Mouse (Mus musculus) brain, embryonic 14.5 days (tissue): ENCODE measurements around the gene Efna4. TPM values are rescaled to one million over a fixed set of nuclear protein-coding genes. Genes with fewer than 3 reads are reported as not detected.
A peak's percentile ranks its signal among the peaks of the same experiment; 100 is the strongest.

ENCODE experiments used
- DNase-seq: peaks from one replicate; pipeline ENCODE4 v3.0.0-alpha.2; 2011; ENCODE audit warnings: low read depth
- CTCF ChIP-seq: fragments of 200-500 bp; IDR thresholded peaks from 2 replicates; pipeline ENCODE4 v1.5.1; 2012; ENCODE audit warnings: inconsistent platforms, mild to moderate bottlenecking, moderate library complexity, borderline replicate concordance; ENCODE audit not compliant: insufficient read depth, insufficient read length; ENCODE audit errors: extremely low read depth
- POLR2A ChIP-seq: fragments of 200-500 bp; IDR thresholded peaks from 2 replicates; pipeline ENCODE4 v1.6.1; 2012; ENCODE audit warnings: mild to moderate bottlenecking, inconsistent platforms, borderline replicate concordance; ENCODE audit not compliant: poor library complexity, insufficient read depth, insufficient read length, severe bottlenecking; ENCODE audit errors: extremely low read depth
- polyA plus RNA-seq: library from polyadenylated mRNA; depleted of rRNA; stranded (reverse); fragments of >200 nt; gene quantifications from 2 replicates; pipeline ENCODE4 v1.2.3, GENCODE M21; 2012

Gene Efna4
- polyA plus RNA-seq, 1 experiment: 12.6 TPM

GRCm38 (mm10) chr3:89328623-89329022, 9.2 kb downstream of the Efna4 start:
- DNase-seq: peak; percentile 49
- TF ChIP-seq CTCF (no peak), POLR2A (no peak)

GRCm38 (mm10) chr3:89327371-89327870, 10.4 kb downstream of the Efna4 start:
- TF ChIP-seq CTCF (no peak), POLR2A (no peak)

GRCm38 (mm10) chr3:89325882-89326281, 11.9 kb downstream of the Efna4 start:
- no peak for DNase-seq
- TF ChIP-seq CTCF (no peak), POLR2A (no peak)

More at GRCm38 (mm10) chr3:89327371-89327870, 10.4 kb downstream of the Efna4 start:
- no peak for DNase-seq

- DNase-seq: peak; percentile 94
- peak; percentile 42; the same call in 1 of the 2 replicates for TF ChIP-seq POLR2A
- no peak for TF ChIP-seq CTCF
Observed at GRCm38 (mm10) chr3:89322514-89323165, 15.2 kb downstream of the Efna4 start, which contains the start of gene Efna3. Gene Efna3 (minus strand): TSS chr3:89322965.

GRCm38 (mm10) chr3:89322131-89322500, 15.7 kb downstream of the Efna4 start:
- no peak for TF ChIP-seq CTCF
- no peak for DNase-seq

- TF ChIP-seq CTCF (no peak), POLR2A (no peak)
- DNase-seq: peak; percentile 53
Observed at GRCm38 (mm10) chr3:89321183-89322130, 16.4 kb downstream of the Efna4 start.

GRCm38 (mm10) chr3:89320581-89321182, 17.1 kb downstream of the Efna4 start:
- TF ChIP-seq POLR2A (no peak), CTCF (no peak)
- DNase-seq: peak; percentile 85

GRCm38 (mm10) chr3:89319591-89320350, 18.1 kb downstream of the Efna4 start:
- TF ChIP-seq POLR2A (no peak), CTCF (no peak)
- peak; percentile 64 for DNase-seq

GRCm38 (mm10) chr3:89318971-89319590, 18.7 kb downstream of the Efna4 start:
- TF ChIP-seq CTCF (no peak), POLR2A (no peak)
- peak; percentile 14 for DNase-seq

- DNase-seq: no peak
Observed at GRCm38 (mm10) chr3:89318316-89318715, 19.5 kb downstream of the Efna4 start.

GRCm38 (mm10) chr3:89317246-89317645, 20.6 kb downstream of the Efna4 start:
- TF ChIP-seq CTCF (no peak), POLR2A (no peak)
- peak; percentile 18 for DNase-seq

More at GRCm38 (mm10) chr3:89318316-89318715, 19.5 kb downstream of the Efna4 start:
- TF ChIP-seq CTCF (no peak), POLR2A (no peak)

- TF ChIP-seq POLR2A (no peak), CTCF (peak; percentile 95)
Observed at GRCm38 (mm10) chr3:89316833-89317232, 21.0 kb downstream of the Efna4 start.

More at GRCm38 (mm10) chr3:89316833-89317232, 21.0 kb downstream of the Efna4 start:
- DNase-seq: peak; percentile 95
